8 mouse cellular contexts compared by ENCODE assay signal in the genomic region with DNA sequence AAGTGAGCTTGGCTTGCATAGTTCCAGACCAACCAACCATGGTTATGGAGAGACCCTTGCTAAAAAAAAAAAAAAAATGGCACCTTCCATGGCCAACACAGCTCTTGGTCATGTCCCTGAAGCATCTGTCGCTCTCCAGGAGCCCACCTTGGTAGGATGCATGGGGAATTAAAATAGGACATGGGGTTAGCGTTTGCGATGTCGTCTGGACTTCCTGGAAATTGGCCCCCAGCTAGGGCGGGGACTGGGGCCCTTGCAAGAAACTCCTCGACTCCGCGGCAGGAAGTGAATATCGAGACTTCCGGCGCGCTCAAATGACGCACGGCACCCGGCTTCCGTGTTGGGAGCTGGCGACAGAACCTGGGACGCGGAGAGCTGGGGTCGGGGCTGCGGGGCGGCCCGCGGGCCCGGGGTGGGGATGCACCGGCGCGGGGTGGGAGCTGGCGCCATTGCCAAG. TPM values are rescaled to one million over a fixed set of nuclear protein-coding genes. Genes with fewer than 3 reads are reported as not detected.
A peak's percentile ranks its signal among the peaks of the same experiment; 100 is the strongest.
DNase-seq lines count a peak whose midpoint lies in the region; ATAC-seq lines count a peak whose summit lies in the region.

Gene Snf8, plus strand, starts transcription at position 290 of the 457 bp plus-strand sequence.

- H3K4me1 ChIP-seq in hindbrain, embryonic 16.5 days (ENCODE audit: control insufficient read depth, insufficient read depth, low read depth, low read length) = peaks cover 10% of the 10 kb centered on the region

- H3K9ac ChIP-seq in hindbrain, embryonic 16.5 days (ENCODE audit: low read depth, low read length) = peak within 1 kb of the TSS; percentile 65

- H3K9me3 ChIP-seq in hindbrain, embryonic 16.5 days (ENCODE audit: control insufficient read depth, low read length) = no peaks in the 10 kb centered on the region

- peaks cover 24% of the 10 kb centered on the region for H3K79me2 ChIP-seq in macrophage (ENCODE audit: inconsistent target)

- peak within 1 kb of the TSS; percentile 87 for H3K4me2 ChIP-seq in hindbrain, embryonic 16.5 days (ENCODE audit: low read length)

- DNase-seq in T-cell, adult 2 months (ENCODE audit: low spot score) = peak; percentile 93
- DNase-seq in cerebellum, postnatal 36 days = peak; percentile 97
- peak; percentile 93 for DNase-seq in gastrocnemius, adult 18-20 months (ENCODE audit: low spot score)
- peak; percentile 96 to 98 for DNase-seq in left cerebral cortex, adult 18-20 months (ENCODE audit: low spot score in 2 of 2)
- DNase-seq in right cerebral cortex, adult 18-20 months = peak; percentile 96
- DNase-seq in urinary bladder, postnatal 10 days (ENCODE audit: low spot score) = peak; percentile 86

- H3K36me3 ChIP-seq in hindbrain, embryonic 16.5 days (ENCODE audit: control insufficient read depth, insufficient read depth, low read length) = no peaks in the 10 kb centered on the region; the same call in none of the 2 replicates
- peaks cover 18% of the 10 kb centered on the region for H3K36me3 ChIP-seq in macrophage (ENCODE audit: inconsistent target)

- peak within 1 kb of the TSS; percentile 52 for H3K4me3 ChIP-seq in hindbrain, embryonic 16.5 days (ENCODE audit: low read length)
- H3K4me3 ChIP-seq in macrophage (ENCODE audit: inconsistent target) = peak within 1 kb of the TSS; percentile 98

- peak within 1 kb of the TSS; percentile 69; the same call in 1 of the 2 replicates for H3K27ac ChIP-seq in hindbrain, embryonic 16.5 days (ENCODE audit: low read depth, low read length)
- H3K27ac ChIP-seq in macrophage = peak within 1 kb of the TSS; percentile 43

- ATAC-seq in hindbrain, embryonic 16.5 days = peak; percentile 92

- no peaks in the 10 kb centered on the region for H3K27me3 ChIP-seq in hindbrain, embryonic 16.5 days (replicated peaks; ENCODE audit: control insufficient read depth, insufficient read depth, low read length)

- WGBS in hindbrain, embryonic 16.5 days = under 1% methylated on average over 29 of the region's 29 CpGs
- WGBS in macrophage (ENCODE audit: missing documents) = under 1% methylated on average over 29 of the region's 29 CpGs

RNA-seq across cellular contexts. Expression of gene Snf8, which starts in this region (rescaled TPM):
- total RNA-seq in gastrocnemius, adult 18-20 months (2021) = 10 to 100 TPM; 33.4 to 35.7 TPM
- 120 and 132 TPM in 2 replicates for polyA plus RNA-seq in hindbrain, embryonic 16.5 days (2015; fragmentation: Nextera tagmentation; extraction: Ambion mirVana)
- total RNA-seq in left cerebral cortex, adult 18-20 months (2021) = 100 to 1,000 TPM; 104 to 106 TPM
- 10 to 100 TPM; 27.4 to 71.1 (median 53.8) TPM for total RNA-seq in macrophage (2018; cell fraction: chromatin; rRNA removed)
- total RNA-seq in macrophage (2018; cell fraction: cytosol; rRNA removed) = 100 to 1,000 TPM in 4 of 26 experiments, 10 to 100 TPM in 22; 76.1 to 112 (median 90.6) TPM
- total RNA-seq in macrophage (2018; cell fraction: nucleus; rRNA removed) = 10 to 100 TPM; 30.2 to 56.7 (median 44.0) TPM
- polyA plus RNA-seq in macrophage (2018) = 81.3 to 105 TPM (median 84.8 TPM) in 3 replicates

Comparison
In these comparisons a context has a peak if more than half of its experiments do, and no peak if none do; other contexts are left out.
1. Peak in every context shown above with its lines: DNase-seq, ATAC-seq, H3K4me3 ChIP-seq and H3K27ac ChIP-seq.